Mouse (Mus musculus): Measurements from ENCODE around the gene Sephs1. TPM values are rescaled to one million over a fixed set of nuclear protein-coding genes. Genes with fewer than 3 reads are reported as not detected.

The Sephs1 gene
- total RNA-seq, 1 experiment from 2014 or later: 45.8 TPM

Other genes with a start within 250 kb of the Sephs1 start
- 42.3 and 45.2 TPM in 2 replicates for gene Prpf18, start 229.5 kb upstream of the Sephs1 start, total RNA-seq (2021)
- 16.1 and 18.9 TPM in 2 replicates for gene Bend7, start 163.7 kb upstream of the Sephs1 start, total RNA-seq (2021)
- gene Phyh, start 37.5 kb downstream of the Sephs1 start, total RNA-seq (2021): 370 and 447 TPM in 2 replicates
- not detected in 2 replicates for gene Ucma, start 94.6 kb downstream of the Sephs1 start, total RNA-seq (2021)
- 6.0 and 7.9 TPM in 2 replicates for gene Mcm10, start 131.2 kb downstream of the Sephs1 start, total RNA-seq (2021)
- gene Optn, start 182.5 kb downstream of the Sephs1 start, total RNA-seq (2021): 77.7 and 81.5 TPM in 2 replicates